Mouse (Mus musculus) frontal cortex, postnatal 36 days (tissue): ENCODE results near the gene Tcf12.

Experiments used
- DNase-seq, 2 experiments: peaks; one replicate each; pipeline ENCODE4 v3.0.0; 2022; ENCODE audit warnings: low spot score in 2 of 2

Tcf12 gene

DNA sequence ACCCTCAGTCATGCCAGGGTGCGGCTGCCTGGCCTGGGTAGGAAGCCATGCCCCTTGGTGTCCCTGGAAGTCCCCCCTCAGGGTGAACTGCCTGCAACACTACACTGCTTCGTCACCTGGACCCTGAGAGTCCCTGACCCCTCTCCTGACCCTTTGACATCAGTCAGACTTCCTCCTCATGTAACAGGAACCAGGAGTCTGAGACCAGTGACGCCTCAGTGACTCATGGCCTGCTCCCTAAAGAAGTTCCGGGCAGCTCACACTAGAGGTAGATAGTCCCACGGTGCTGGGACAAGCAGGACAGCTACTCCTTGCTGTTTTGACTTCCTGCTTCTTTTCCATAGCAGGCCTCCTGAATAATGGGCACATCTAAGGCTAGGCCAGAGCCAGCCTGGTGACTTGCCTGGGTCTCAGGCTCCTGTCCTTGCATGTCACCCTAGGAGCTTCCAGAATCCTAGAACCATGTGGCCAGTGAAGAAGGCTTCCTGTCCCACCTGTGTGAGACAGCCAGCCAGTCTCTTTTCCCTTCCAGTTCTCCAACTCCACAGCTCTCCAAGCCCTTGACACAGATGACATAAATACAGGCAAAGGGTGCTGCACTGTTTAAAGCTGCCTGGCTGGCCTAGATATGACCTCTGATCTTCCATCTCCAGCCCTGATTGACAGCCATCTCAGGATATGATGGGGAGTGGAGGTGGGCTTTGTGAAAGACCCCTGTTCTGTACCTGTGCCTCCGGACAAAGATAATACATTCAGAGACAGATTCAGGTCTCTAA lies 305.8 kb downstream of the Tcf12 start:
- no peak for DNase-seq

DNA sequence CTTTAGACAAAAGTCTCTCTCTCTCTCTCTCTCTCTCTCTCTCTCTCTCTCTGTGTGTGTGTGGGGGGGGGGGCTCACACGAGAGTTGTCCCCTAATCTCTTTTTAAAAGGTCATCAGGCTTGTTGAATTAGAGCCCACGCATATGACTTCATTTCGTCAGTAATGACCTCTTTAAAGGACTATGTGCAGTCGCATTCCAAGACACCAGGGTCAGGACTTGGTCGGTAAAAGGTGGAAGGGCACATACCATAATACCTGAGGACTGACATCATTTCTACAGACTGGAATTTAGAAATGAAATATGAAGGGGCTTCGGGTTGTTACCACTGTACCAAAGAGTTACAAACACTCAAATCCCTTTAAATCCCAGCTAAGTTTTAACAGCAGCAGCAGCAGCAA lies 307.6 kb downstream of the Tcf12 start:
- no peak for DNase-seq

DNA sequence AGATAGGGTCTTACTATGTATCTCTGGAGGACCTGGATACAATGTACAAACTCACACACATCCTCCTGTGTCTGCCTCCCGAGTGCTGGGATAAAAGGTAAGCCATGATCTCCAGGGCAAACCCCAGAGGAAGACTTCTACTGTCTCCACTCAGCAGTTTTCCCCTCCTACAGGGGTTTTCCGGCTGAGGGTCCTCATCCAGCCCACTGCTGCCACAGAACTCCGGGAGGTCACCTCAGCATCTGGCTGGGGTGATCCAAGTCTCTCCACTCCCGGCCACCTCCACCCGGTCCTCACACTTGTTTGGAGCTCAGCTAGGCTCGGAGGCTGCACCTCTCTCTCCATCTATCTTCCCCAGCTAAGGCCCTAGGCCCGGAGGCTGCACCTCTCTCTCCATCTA lies 308.4 kb downstream of the Tcf12 start:
- no peak for DNase-seq

DNA sequence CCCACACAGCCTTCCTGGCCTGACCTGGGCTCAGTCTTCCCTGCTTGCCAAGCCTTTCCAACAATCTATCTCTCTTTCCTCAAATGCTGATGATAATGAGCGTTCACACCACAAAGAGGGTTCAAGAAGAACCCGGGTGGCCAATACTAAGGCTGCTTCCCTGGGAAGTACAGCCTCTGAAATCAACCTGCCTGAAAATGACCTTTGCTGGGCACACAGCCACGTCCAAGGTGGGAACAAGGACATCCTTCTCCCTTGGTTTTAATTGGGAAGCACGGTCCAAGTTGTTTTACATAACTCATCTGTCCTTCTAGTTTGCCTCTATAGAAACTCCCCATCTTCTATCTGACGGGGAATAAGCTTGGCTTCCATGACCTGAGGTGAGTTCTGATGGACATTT lies 312.1 kb downstream of the Tcf12 start:
- DNase-seq: no peak

DNA sequence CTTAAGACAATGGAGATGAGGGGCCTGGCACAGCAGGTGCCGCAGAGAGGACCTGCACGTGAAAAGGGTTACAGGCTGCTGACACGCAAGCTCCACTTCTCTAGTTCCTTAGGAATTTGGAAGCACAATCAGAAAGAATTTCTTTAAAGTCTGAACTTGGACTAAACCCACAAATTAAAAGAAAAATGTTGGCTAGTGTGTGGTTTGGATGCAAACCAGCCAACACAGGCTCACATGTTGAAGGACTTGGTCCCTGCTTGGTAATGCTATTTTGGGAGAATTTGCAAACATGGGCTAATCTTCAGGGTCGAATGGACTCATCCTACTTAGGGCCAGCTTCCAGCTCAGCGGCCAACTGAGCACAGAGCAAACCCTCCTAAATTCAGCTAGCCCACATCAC lies 313.5 kb downstream of the Tcf12 start:
- DNase-seq: no peak
